Mouse (Mus musculus): ENCODE results near the gene Xpo6.

Gene Xpo6

DNA sequence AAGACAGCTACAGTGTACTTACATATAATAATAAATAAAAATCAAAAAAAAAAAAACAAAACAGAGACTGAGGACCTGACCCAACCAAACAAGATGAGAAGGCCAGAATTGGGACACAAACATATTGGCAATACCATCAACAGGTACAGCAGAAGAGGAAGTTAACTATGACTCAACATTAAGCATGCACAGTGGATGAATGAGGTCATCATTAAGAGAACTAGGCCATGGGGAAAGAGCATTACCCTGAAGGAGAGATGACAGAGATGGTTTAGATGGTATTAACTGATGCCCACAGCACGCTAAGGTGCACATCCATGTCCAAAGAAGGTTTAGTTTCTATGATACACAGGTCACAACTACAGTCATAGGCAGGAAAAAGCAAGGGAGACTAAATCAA, 6.1 kb downstream of the Xpo6 start:
- no peak for DNase-seq (ENCODE audit: extremely low spot score, low spot score)

DNA sequence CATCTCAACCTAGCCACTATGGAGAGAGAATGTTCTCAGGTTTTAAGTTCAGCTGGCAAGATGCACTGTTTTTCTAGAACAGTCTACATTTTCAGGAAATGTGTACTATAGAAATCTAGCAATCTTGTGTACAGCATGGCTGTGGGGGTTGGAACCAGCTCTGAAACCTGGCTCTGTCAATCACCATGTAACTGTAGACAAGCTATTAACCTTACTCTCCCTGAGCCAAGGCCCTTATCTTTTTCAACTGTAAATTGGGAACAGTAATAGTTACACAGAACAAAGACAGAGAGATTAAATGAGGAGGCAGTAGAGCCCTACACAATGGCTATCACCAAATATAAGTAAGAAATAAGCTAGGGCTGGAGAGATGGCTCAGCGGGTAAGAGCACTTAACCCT, 8.8 kb downstream of the Xpo6 start:
- no peak for DNase-seq (ENCODE audit: extremely low spot score, low spot score)

DNA sequence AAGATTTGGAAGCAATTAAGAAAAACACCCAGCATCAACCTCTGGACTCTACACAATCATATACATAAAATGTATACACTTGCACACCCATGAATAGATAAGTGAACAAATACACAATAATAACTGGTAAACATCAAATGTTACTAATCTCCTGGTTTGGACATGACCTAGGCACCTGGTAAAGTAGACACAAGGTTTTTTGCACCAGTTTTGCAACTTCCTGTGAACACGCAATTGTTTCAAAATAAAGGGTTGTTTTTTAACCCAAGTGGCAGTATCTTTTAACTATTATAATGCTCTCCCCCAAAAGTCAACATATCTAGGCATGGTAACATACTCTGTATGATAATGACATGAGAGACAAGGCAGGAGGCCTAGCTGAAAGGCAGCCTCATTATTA, 10.8 kb downstream of the Xpo6 start:
- DNase-seq (ENCODE audit: extremely low spot score, low spot score): no peak

- DNase-seq (ENCODE audit: extremely low spot score, low spot score): no peak
Observed at GRCm38 (mm10) chr7:126185999-126186398, 14.3 kb downstream of the Xpo6 start.

DNA sequence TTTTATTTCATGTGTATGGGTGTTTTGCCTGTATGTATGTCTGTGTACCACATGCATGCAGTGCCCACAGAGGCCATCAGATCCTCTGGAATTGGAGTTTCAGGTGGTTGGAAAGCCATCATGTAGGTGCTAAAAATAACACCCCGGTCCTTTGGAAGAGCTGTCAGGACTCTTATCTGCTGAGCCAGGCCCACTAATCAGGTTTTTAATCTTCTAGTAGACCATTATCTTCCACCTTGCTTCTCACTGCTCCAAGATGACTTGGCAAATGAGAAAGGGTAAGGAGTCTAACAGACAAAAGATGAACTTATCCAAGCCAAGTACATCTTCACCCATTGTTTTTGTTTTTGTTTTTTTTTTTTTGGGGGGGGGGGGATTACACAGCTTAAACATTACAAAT, 16.7 kb downstream of the Xpo6 start:
- no peak for DNase-seq (ENCODE audit: extremely low spot score, low spot score)

GRCm38 (mm10) chr7:126181487-126181886, 18.8 kb downstream of the Xpo6 start:
- no peak for DNase-seq (ENCODE audit: extremely low spot score, low spot score)

DNA sequence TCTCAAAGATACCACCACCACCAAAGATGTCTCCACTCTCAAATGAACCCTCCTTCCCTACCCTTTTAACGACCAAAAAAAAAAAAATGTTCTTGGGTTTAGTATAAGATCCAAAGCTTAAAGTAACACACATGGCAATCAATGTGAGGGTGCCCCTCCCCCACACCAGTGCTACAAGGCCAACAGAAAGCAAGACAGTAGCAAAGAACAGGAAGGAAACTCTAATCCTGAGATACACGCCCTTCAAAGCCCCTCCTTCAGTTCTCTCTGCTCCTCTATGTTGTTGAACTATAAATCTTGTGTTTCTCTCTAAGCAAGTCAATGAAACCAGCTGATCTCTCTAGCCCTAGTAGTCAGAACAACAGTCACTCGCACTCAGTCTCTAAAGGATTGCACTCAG, 19.3 kb downstream of the Xpo6 start:
- DNase-seq (ENCODE audit: extremely low spot score, low spot score): no peak

DNA sequence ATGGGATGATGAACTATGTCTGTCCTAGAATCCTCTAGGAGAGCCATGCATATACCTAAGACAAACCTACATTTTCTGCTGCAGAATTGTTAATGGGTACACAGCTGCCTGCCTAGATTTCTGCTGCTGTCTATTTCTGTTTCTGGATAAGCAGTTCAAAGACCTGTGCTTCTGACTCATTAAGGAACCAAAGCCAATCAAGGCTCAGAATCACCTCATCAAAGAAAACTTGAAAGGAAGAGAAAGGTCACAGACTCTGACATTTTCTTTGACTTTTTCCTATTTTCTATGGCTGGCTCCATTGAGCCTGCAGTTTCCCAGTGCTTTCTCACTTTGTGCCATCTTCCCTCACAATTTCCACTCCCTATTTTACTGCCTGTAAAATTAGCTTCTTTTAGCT, 21.5 kb downstream of the Xpo6 start:
- no peak for DNase-seq (ENCODE audit: extremely low spot score, low spot score)

DNA sequence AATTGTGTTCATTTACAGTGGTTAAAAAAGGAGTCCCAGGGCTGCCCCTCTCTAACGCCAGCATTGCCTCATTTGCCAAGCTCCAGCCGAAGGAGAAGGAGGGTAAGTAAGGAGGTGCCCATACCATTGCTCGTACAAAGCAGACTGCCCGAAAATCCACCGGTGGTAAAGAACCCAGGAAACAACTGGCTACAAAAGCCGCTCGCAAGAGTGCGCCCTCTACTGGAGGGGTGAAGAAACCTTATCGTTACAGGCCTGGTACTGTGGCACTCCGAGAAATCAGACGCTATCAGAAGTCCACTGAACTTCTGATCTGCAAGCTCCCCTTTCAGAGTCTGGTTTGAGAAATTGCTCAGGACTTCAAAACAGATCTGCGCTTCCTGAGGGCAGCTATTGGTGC, 24.3 kb downstream of the Xpo6 start:
- DNase-seq (ENCODE audit: extremely low spot score, low spot score): no peak

DNA sequence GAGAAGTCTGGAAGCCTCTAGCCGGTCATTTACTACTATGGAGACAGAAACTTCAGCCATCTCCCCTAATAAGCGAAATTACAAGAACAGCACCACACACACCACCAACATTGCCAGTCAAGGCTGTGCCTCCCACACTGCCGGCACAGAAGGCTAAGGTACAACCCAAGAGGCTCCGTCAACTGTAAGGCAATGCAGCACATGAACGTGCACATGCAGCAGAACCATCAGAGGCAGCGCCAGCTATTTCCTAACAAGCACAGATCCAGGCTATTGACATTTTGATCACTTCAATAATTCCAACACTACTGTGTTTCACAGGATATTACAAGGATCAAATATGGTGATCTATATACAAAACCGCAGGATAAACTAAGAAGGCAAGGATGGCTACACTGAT, 24.8 kb downstream of the Xpo6 start:
- no peak for DNase-seq (ENCODE audit: extremely low spot score, low spot score)

DNA sequence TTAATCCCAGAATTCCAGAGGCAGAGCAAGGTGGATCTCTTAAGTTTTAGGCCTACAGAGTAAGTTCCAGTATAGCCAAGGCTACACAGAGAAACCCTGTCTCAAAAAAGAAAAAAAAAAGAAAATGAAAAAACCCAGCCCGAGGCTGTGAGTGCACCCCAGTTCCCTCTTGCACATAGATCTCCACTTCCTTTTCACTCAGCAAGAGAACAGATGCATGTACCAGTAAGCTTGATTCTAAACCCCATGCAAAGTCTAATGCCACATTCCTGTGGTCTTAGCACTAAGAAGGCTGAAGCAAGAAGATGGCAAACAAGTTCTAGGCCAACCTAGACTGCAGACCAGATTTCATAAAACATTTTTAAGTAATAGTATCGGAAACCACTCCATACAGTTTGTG, 25.4 kb downstream of the Xpo6 start:
- no peak for DNase-seq (ENCODE audit: extremely low spot score, low spot score)

GRCm38 (mm10) chr7:126172001-126172400, 28.3 kb downstream of the Xpo6 start:
- DNase-seq (ENCODE audit: extremely low spot score, low spot score): no peak

GRCm38 (mm10) chr7:126168584-126168983, 31.7 kb downstream of the Xpo6 start:
- DNase-seq (ENCODE audit: extremely low spot score, low spot score): no peak

- DNase-seq (ENCODE audit: extremely low spot score, low spot score): no peak
Observed at GRCm38 (mm10) chr7:126167426-126167825, 32.9 kb downstream of the Xpo6 start.

DNA sequence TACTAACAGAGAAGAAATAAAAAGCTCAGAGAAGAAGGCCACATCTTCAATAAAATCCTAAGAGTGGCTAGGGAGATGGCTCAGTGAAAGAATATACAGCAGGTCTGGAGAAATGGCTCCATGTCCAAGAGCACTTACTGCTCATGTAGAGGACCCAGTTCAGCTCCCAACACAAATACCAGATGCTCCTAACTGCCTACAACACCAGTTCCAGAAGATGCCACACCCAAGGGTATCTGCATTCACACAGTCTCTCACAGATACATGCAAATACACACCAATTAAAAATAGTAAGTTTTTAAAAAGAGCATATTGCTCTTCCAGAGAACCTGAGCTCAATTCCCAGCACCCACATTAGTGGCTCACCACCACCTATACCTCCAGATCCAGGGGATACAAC, 33.7 kb downstream of the Xpo6 start:
- no peak for DNase-seq (ENCODE audit: extremely low spot score, low spot score)

GRCm38 (mm10) chr7:126158238-126158637, 42.1 kb downstream of the Xpo6 start:
- DNase-seq (ENCODE audit: extremely low spot score, low spot score): no peak

- DNase-seq (ENCODE audit: extremely low spot score, low spot score): no peak
Observed at GRCm38 (mm10) chr7:126155746-126156145, 44.6 kb downstream of the Xpo6 start.

DNA sequence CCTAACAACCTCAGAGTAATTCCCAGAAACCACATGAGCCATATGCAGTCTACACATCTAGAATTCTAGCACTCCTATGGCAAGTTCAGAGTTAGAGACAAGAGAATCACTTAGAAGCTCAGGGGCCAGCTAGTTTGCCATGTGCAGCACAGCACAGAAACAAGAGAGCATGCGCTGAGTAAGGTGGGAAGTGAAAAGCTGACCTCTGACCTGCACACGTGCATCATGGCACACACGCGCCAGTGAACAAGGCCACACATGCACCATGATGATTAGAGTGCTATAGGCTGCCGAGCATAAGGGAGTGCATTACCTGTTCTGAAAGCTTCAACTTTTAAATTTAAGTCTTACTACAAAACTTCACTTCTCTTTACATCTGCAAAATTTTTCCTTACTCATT, 45.6 kb downstream of the Xpo6 start:
- DNase-seq (ENCODE audit: extremely low spot score, low spot score): no peak

GRCm38 (mm10) chr7:126152324-126152723, 48.0 kb downstream of the Xpo6 start:
- no peak for DNase-seq (ENCODE audit: extremely low spot score, low spot score)

- no peak for DNase-seq (ENCODE audit: extremely low spot score, low spot score)
Observed at GRCm38 (mm10) chr7:126146156-126146555, 54.1 kb downstream of the Xpo6 start.

GRCm38 (mm10) chr7:126144364-126144763, 55.9 kb downstream of the Xpo6 start:
- no peak for DNase-seq (ENCODE audit: extremely low spot score, low spot score)

- no peak for DNase-seq (ENCODE audit: extremely low spot score, low spot score)
Observed at GRCm38 (mm10) chr7:126137850-126138249, 62.5 kb downstream of the Xpo6 start.

DNA sequence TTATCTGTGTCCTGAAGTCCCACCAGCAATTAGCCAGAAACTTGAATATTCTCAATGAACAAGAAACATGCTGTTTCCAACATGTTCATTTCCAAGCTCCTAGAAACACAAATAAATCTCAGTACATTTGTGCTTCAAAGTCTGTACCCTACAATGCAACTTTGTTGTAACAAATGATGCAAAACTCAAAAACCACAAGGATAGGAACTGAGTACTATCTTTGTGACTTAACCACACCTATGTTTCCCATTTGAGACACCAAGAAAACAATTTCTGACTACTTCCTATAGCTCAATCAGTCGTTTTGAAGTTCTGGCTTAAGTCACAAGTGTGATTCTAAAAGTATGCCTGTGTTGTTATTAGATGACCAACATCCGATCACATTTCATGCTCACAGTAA, 64.9 kb downstream of the Xpo6 start:
- DNase-seq (ENCODE audit: extremely low spot score, low spot score): no peak

DNA sequence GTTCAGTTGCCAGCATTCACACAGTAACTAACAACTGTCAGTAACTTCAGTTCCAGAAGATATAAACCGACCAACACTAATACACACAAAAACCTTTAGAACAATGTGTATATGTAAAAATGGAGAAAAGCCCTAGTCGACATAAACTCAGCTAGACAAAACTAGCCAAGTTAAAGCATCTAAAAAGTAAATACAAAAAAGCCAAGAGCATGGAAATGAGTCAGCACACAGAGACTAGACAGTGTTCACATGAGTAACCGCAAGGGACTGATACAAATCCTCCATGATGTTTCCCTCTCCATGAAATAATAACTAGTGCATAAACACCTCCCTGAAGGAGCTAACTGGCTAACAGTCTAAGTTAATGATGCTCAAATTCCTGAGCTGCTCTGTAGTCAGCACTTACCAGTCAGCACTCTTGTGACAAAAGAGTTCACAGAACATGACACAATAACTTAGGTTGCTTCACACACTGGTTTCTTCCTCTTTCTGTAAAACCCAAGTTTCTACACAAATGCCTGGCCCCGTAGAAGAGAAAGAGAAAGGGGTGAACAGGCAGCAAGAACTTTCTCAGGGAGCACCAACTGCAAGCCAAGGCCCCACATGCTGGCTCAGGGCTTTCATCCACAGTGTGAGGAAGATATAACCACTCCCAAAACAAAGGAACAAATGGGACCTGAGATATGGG, 65.5 kb downstream of the Xpo6 start:
- DNase-seq (ENCODE audit: extremely low spot score, low spot score): no peak

Measured in neural tube, embryonic 10.5 days (tissue).